Mouse (Mus musculus): Measurements from ENCODE around the gene Fbxo2. TPM values are rescaled to one million over a fixed set of nuclear protein-coding genes. Genes with fewer than 3 reads are reported as not detected.
A peak's percentile ranks its signal among the peaks of the same experiment; 100 is the strongest.
"Not testable (repeated sequence)": the region's sequence is repeated elsewhere in the genome, so short reads cannot be mapped to it uniquely, and the experiment has no call there.

Gene Fbxo2
- polyA plus RNA-seq, 1 experiment from 2014 or later, result 0.66 TPM

DNA sequence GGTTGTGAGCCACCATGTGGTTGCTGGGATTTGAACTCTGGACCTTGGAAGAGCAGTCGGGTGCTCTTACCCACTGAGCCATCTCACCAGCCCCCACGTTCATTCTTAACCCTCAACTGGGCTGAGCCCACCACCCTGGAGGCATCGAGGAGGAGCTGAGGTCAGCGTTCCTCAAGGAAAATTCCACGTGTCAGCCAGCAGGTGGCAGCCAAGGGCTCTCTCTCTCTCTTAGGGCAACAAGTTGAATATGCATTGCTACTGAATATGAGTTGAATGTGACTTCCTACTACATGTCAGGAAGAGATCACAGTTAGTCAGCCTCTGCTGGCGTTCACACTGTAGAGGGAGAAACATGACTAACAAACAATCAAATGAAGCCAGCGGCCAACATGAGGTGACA is 7.9 kb downstream of the Fbxo2 start:
- H3K36me3 ChIP-seq (ENCODE audit: insufficient read depth, low read length), result no peaks in the 10 kb centered on the region
- 20% methylated on average over 7 of the region's 7 CpGs for WGBS
- no peaks in the 10 kb centered on the region for H3K9me3 ChIP-seq (ENCODE audit: low read length)
- H3K27me3 ChIP-seq (replicated peaks; ENCODE audit: insufficient read depth, low read length), result peaks cover 42% of the 10 kb centered on the region
- H3K9ac ChIP-seq (replicated peaks; ENCODE audit: low read depth), result no peak overlapping the region
- H3K4me3 ChIP-seq (ENCODE audit: low read depth, low read length), result no peak overlapping the region
- TF ChIP-seq CTCF (IDR thresholded peaks at IDR 0.05) (peak; percentile 87), EP300 (IDR thresholded peaks at IDR 0.05) (no peak)
- H3K4me2 ChIP-seq (replicated peaks; ENCODE audit: low read depth, low read length), result no peak overlapping the region
- H3K27ac ChIP-seq (ENCODE audit: low read length), result no peak overlapping the region
- DNase-seq (ENCODE audit: low spot score), result peak; percentile 68
- no peaks in the 10 kb centered on the region for H3K4me1 ChIP-seq (ENCODE audit: insufficient read depth, low read depth, low read length)
- no peak for ATAC-seq

DNA sequence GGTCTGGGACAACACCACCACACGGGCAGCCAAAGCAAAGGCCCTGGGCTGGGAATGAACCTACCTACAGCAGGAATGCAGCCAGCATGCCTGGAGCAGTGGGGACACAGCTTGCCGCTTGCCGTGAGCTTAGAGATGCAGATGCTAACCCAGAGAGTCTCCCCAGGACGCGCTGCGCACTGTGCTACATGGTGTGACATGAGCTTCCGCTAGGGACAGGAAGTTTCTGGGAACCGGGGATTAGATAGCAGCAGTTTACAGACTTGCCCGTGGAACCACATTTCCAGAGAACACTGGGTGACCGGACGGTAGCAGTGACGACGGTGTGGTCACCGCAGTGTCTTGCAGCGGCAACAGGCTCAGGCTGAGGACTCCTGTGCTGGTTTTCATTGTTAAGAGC is 9.2 kb downstream of the Fbxo2 start:
- Histone ChIP-seq H3K9ac (replicated peaks; ENCODE audit: low read depth) (no peak overlapping the region), H3K36me3 (ENCODE audit: insufficient read depth, low read length) (no peaks in the 10 kb centered on the region), H3K4me3 (ENCODE audit: low read depth, low read length) (no peak overlapping the region), H3K4me2 (replicated peaks; ENCODE audit: low read depth, low read length) (no peak overlapping the region), H3K27me3 (replicated peaks; ENCODE audit: insufficient read depth, low read length) (peaks cover 41% of the 10 kb centered on the region), H3K4me1 (ENCODE audit: insufficient read depth, low read depth, low read length) (no peaks in the 10 kb centered on the region), H3K9me3 (ENCODE audit: low read length) (no peaks in the 10 kb centered on the region), H3K27ac (ENCODE audit: low read length) (no peak overlapping the region)
- WGBS, result 22% methylated on average over 15 of the region's 15 CpGs
- no peak for DNase-seq (ENCODE audit: low spot score)
- ATAC-seq, result no peak
- no peak for TF ChIP-seq EP300 (IDR thresholded peaks at IDR 0.05)
- no peak for TF ChIP-seq CTCF (IDR thresholded peaks at IDR 0.05)

DNA sequence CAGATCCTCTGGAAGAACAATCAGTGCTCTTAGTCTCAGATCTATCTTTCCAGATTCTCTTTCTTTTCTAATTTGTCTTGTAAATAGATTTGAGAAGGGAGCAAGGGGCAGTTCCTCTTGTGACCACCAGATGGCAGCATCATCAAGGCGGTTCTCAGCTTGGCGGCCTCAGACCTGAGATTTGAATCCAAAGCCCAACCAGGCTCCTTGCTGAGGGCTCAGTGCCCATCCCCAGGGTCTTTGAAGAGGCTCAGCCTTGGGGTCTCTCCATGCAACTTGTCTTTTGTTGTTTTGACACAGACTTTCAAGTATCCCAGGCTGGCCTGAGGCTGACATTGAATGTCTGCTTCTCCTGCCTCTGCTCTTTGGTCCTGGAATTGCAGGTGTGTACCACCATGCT is 10.4 kb downstream of the Fbxo2 start:
- TF ChIP-seq CTCF (IDR thresholded peaks at IDR 0.05) (peak; percentile 95), EP300 (IDR thresholded peaks at IDR 0.05) (no peak)

DNA sequence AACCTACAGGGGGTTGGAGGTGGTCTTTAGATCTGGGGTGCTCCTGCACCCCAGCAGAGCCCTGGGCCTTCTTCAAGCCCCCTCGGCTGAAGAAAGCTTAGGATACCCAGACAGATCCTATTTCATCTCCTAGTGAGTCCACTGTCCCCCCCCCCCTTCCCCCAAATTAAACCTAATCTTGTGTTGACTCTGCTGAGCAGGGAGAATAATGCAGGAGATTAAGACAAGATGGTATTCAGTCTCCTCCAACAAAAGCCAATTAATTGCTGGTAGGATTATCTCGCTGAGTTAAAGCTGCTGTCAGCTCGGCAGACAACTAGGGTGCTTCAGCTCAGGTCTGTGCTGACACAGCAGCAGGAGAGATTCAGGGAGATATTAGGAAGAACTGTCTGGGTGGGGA is 10.8 kb downstream of the Fbxo2 start:
- Histone ChIP-seq H3K27ac (ENCODE audit: low read length) (no peak overlapping the region), H3K4me3 (ENCODE audit: low read depth, low read length) (no peak overlapping the region), H3K36me3 (ENCODE audit: insufficient read depth, low read length) (no peaks in the 10 kb centered on the region), H3K9me3 (ENCODE audit: low read length) (no peaks in the 10 kb centered on the region), H3K4me1 (ENCODE audit: insufficient read depth, low read depth, low read length) (no peaks in the 10 kb centered on the region), H3K9ac (replicated peaks; ENCODE audit: low read depth) (no peak overlapping the region), H3K27me3 (replicated peaks; ENCODE audit: insufficient read depth, low read length) (peaks cover 33% of the 10 kb centered on the region), H3K4me2 (replicated peaks; ENCODE audit: low read depth, low read length) (no peak overlapping the region)
- TF ChIP-seq EP300 (IDR thresholded peaks at IDR 0.05), result no peak
- no peak for TF ChIP-seq CTCF (IDR thresholded peaks at IDR 0.05)
- WGBS, result 35% methylated on average over 3 of the region's 3 CpGs
- no peak for ATAC-seq
- no peak for DNase-seq (ENCODE audit: low spot score)

More for the DNA sequence above, 10.4 kb downstream of the Fbxo2 start:
- Histone ChIP-seq H3K27ac (ENCODE audit: low read length) (no peak overlapping the region), H3K9ac (replicated peaks; ENCODE audit: low read depth) (no peak overlapping the region), H3K9me3 (ENCODE audit: low read length) (no peaks in the 10 kb centered on the region), H3K36me3 (ENCODE audit: insufficient read depth, low read length) (no peaks in the 10 kb centered on the region), H3K4me3 (ENCODE audit: low read depth, low read length) (no peak overlapping the region), H3K4me1 (ENCODE audit: insufficient read depth, low read depth, low read length) (no peaks in the 10 kb centered on the region), H3K4me2 (replicated peaks; ENCODE audit: low read depth, low read length) (no peak overlapping the region), H3K27me3 (replicated peaks; ENCODE audit: insufficient read depth, low read length) (peaks cover 37% of the 10 kb centered on the region)
- ATAC-seq, result no peak
- DNase-seq (ENCODE audit: low spot score), result peak; percentile 57
- 0% methylated on average over 2 of the region's 2 CpGs for WGBS

DNA sequence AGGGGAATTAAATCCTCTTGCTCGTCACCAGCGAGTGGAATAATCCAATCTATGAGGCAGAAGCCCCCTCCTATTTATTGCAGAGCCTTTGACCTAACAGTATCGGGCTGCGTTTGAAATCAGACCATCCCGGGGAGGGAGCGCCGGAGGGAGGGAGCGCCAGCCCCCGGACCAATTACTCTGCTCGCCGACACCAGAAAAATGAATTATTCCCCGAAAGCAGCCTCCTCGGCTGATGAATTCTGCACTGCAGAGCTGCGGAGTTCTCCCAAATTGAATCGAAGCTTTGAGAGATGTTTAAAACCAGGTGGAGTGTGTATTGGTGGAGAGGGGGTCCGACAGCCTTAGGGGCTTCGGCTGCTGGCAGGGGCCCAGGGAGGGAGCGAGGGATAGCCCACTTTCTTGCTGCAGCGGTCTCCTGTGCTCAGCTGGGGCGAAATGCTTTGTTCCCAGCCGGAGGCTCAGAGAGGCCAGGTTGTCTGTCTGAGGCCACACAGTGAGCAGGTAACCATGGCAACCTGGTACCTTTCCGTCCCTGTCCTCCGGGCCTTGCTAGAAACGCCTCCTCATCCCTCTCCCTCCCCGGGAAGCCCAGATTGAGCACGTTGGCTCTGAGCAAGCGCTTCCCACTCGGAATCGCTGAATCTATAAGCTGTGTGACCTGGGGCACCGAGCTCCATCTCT is 13.5 kb downstream of the Fbxo2 start:
- ATAC-seq (no peak), DNase-seq (ENCODE audit: low spot score) (no peak)
- Histone ChIP-seq H3K36me3 (ENCODE audit: insufficient read depth, low read length) (no peaks in the 10 kb centered on the region), H3K27me3 (replicated peaks; ENCODE audit: insufficient read depth, low read length) (peaks cover 25% of the 10 kb centered on the region), H3K4me3 (ENCODE audit: low read depth, low read length) (no peak overlapping the region), H3K9ac (replicated peaks; ENCODE audit: low read depth) (no peak overlapping the region), H3K4me1 (ENCODE audit: insufficient read depth, low read depth, low read length) (no peaks in the 10 kb centered on the region), H3K27ac (ENCODE audit: low read length) (no peak overlapping the region), H3K4me2 (replicated peaks; ENCODE audit: low read depth, low read length) (no peak overlapping the region), H3K9me3 (ENCODE audit: low read length) (no peaks in the 10 kb centered on the region)
- TF ChIP-seq CTCF (IDR thresholded peaks at IDR 0.05) (no peak), EP300 (IDR thresholded peaks at IDR 0.05) (no peak)
- 4% methylated on average over 30 of the region's 30 CpGs for WGBS

- no peak overlapping the region for H3K27ac ChIP-seq (ENCODE audit: low read length)
- H3K36me3 ChIP-seq (ENCODE audit: insufficient read depth, low read length), result no peaks in the 10 kb centered on the region
- no peaks in the 10 kb centered on the region for H3K9me3 ChIP-seq (ENCODE audit: low read length)
- no peaks in the 10 kb centered on the region for H3K4me1 ChIP-seq (ENCODE audit: insufficient read depth, low read depth, low read length)
- TF ChIP-seq EP300 (IDR thresholded peaks at IDR 0.05) (no peak), CTCF (IDR thresholded peaks at IDR 0.05) (no peak)
- WGBS, result 14% methylated on average over 12 of the region's 12 CpGs
- H3K27me3 ChIP-seq (replicated peaks; ENCODE audit: insufficient read depth, low read length), result peaks cover 25% of the 10 kb centered on the region
- ATAC-seq (no peak), DNase-seq (ENCODE audit: low spot score) (no peak)
- H3K9ac ChIP-seq (replicated peaks; ENCODE audit: low read depth), result no peak overlapping the region
- H3K4me3 ChIP-seq (ENCODE audit: low read depth, low read length), result no peak overlapping the region
- H3K4me2 ChIP-seq (replicated peaks; ENCODE audit: low read depth, low read length), result no peak overlapping the region
Measured at GRCm38 (mm10) chr4:148174495-148174862, 14.1 kb downstream of the Fbxo2 start.

DNA sequence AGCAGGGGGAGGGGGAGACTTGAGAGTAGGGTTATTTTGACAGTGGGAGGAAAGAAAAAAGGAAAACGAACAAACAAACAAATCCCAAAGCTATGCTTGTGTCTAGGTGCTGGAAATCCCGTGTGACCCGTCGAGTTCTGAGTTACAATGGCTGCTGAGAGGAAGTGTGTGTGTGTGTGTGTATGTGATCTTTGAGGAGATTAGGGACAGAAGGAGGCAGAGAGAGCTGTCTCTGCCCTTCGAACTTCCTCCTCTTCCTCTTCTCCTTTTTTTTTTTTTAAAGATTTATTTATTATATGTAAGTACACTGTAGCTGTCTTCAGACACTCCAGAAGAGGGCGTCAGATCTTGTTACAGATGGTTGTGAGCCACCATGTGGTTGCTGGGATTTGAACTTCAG is 16.2 kb downstream of the Fbxo2 start:
- not testable (repeated sequence) for DNase-seq (ENCODE audit: low spot score); H3K9ac ChIP-seq (replicated peaks; ENCODE audit: low read depth); H3K9me3 ChIP-seq (ENCODE audit: low read length); H3K4me3 ChIP-seq (ENCODE audit: low read depth, low read length); H3K36me3 ChIP-seq (ENCODE audit: insufficient read depth, low read length); H3K27ac ChIP-seq (ENCODE audit: low read length); H3K4me2 ChIP-seq (replicated peaks; ENCODE audit: low read depth, low read length); ATAC-seq; H3K4me1 ChIP-seq (ENCODE audit: insufficient read depth, low read depth, low read length)
- H3K27me3 ChIP-seq (replicated peaks; ENCODE audit: insufficient read depth, low read length), result peaks cover 18% of the 10 kb centered on the region
- 49% methylated on average over 5 of the region's 6 CpGs for WGBS
